Mouse (Mus musculus) kidney, adult 11 months (tissue): ENCODE data around the gene Mtch2.
A peak's percentile ranks its signal among the peaks of the same experiment; 100 is the strongest.
"Not testable (repeated sequence)": the region's sequence is repeated elsewhere in the genome, so short reads cannot be mapped to it uniquely, and the experiment has no call there.

Experiments used
- DNase-seq: peaks from one replicate; pipeline ENCODE4 v3.0.0; 2022

Gene Mtch2

DNA sequence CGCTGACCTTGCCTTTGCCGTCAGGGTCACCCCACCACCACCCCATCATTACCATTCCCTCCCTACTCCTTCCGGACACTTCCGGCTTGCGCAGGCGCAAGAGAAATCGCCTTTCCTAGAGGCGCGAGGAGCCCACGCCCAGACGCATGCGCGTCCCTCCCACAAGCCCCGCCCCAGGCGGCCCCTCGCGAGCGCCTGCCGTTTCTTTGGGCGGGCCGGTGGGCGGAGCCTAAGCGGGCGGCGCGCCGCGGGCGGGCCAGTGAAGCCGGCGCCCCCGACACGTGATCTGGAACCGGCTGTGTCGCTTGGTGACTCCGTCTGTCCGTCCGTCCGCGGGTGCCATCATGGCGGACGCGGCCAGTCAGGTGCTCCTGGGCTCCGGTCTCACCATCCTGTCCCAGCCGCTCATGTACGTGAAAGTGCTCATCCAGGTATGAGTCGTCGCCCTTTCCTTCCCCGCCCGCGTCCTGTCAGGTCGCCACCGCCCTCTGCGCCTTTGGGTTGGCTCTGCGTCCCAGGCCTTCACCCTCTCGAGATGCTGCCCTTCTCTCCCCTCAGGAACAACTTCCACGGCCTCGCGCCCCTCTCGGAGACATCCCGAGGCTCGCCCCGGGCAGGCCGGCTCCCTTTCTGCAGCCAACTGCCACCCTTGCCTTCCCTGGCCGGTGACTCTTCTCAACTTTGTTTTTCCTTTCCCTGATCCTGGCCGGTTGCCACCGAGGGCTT, at the start of gene Mtch2:
TSS of gene Mtch2 (plus strand) at position 201 of the 726 bp plus-strand sequence.
- peak; percentile 97 for DNase-seq

DNA sequence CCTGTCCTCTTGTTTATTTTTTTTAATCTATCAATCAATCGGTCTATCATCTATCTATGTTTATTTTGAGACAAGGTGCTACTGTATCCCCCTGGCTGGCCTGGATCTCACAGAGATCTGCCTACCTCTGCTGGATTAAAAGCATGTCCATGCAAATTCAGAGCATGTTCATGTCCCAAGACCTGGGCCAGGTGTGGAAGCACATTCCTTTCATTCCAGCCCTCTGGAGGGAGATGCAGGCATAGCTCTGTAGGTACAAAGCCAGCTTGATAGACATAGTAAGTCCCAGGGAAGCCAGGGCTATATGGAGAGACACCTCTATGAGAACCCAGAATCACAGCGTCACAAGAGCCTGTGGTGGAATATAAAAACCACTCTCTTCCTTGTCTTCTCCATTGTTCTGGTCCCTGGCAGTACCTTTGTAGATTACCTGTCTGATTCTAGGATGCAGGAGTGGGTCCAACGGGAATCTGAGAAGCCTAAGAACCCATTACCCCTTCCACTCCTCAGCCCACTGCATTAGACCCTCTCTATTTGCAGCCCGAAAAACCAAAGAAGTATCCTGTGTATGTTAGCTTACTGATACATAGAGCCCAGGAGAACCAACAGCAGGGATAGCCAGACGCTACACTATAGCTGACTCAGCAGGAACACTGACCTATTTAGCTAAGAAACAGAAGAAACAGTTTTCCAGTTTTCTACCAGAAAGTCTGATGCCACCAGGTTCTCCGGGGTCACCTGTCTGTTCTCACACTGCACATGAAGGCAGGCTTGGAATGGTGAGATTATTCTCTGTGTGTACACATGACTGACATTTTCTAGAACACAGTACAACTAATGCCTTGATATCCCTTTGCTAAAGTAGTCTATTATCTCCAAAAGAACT, 38.5 kb upstream of the Mtch2 start:
- DNase-seq: peak; percentile 11

- no peak for DNase-seq
Measured at GRCm38 (mm10) chr2:90810751-90811150, 36.2 kb upstream of the Mtch2 start.

DNA sequence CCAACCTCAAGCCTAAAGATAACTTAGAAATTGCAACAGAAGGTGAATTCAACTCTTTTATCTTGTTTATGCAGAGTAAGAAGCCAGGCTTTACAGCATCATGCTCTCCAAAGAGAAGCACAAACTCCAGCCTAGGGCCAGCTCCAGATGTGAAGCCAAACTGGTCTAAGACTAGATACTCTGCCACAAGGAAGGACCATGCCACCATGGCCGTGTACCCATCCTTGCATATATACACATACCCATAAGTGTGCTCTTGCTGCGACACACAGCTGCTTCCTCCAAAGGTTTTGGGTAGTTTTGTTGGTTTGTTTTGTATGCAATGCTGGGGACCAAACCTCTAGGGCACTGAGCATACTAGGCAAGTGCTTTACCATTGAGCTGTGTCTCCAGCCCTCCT, 31.7 kb upstream of the Mtch2 start:
- no peak for DNase-seq

GRCm38 (mm10) chr2:90816144-90816543, 30.8 kb upstream of the Mtch2 start:
- DNase-seq: no peak

DNA sequence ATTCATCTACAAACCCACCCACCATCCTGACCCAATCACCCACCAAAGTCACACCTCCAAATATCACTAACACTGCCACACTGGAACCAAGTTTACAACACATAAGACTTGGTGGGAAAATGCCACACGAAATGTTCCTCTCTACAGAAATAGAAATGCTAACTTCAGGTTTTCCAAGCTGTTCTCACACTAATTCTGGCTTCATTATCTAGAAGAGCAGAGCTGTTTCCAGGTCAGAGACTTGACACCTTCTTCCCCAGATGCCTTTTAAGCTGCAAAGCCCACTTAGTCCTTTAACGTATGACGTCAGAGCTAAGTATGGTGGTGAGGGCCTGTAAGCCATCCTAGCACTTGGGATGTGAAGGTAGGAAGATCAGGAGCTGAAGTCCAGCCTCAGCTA, 28.2 kb upstream of the Mtch2 start:
- no peak for DNase-seq

DNA sequence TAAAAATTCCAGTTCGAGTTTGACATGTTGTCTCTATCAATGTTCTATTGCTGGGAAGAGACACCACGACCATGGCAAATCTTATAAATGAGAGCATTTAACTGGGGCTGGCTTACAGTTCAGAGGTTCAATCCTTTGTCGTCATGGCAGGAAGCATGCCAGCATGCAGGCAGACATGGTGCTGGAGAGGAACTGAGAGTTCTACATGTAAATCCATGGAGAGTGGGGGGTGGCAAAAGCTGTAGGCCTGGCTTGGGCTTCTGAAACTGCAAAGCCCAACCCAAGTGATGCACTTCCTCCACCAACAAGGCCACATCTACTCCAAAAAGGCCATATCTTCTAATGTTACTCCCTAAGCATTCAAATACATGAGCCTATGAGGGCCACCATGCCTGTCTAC, 26.1 kb upstream of the Mtch2 start:
- DNase-seq: no peak

DNA sequence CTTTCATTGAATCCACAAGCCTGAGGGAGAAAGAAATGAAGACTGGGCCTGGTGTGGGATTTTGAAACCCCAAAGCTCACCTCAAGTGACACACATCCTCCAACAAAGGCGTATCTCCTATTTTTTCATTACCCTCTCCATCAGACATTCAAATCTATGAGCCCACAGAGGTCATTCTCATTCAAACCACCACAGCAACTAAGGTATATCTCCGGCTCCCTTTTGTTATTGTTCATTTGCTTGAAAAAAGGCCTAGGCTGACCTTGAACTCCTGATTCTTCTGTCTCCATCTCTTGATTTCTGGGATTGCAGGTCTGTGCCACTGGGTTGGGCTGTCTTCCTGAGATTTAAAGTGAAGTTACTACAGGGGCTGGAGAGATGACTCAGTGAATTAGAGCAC, 24.0 kb upstream of the Mtch2 start:
- no peak for DNase-seq

- no peak for DNase-seq
Measured at GRCm38 (mm10) chr2:90823781-90824180, 23.2 kb upstream of the Mtch2 start.

- not testable (repeated sequence) for DNase-seq
Measured at GRCm38 (mm10) chr2:90824528-90824927, 22.4 kb upstream of the Mtch2 start.

DNA sequence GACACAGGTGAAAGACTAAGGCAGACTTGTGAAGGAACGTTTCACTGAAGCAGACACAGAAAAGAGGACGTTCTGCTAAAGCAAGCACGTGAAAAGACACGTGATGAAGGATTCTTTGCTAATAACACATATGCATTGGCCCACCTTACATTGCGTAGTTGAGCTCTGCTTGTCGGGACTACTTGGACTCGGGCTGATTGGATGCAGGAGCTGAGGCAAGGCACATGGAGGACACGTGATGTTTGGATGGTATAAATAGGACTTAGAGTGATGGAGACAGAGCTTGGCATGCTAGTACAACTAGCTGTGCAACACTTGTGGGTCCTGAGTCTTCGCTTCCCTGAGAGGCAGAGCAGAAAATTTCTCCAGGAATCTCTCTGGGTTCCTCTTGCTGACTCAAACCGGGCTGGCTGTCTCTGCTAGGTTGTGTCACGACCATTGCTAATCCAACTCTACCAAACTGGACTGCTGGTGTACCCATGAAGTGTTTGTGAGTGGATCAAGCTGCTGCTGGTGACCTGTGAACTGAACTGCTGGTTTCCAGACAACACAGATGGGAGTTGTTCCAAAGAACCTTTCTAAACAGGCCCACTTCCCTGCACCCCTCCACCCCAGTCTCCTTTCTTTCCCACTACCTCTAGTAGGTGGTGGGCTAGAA, 21.3 kb upstream of the Mtch2 start:
- no peak for DNase-seq

- DNase-seq: no peak
Measured at GRCm38 (mm10) chr2:90828739-90829138, 18.2 kb upstream of the Mtch2 start.

GRCm38 (mm10) chr2:90833502-90833901, 13.5 kb upstream of the Mtch2 start:
- DNase-seq: no peak

DNA sequence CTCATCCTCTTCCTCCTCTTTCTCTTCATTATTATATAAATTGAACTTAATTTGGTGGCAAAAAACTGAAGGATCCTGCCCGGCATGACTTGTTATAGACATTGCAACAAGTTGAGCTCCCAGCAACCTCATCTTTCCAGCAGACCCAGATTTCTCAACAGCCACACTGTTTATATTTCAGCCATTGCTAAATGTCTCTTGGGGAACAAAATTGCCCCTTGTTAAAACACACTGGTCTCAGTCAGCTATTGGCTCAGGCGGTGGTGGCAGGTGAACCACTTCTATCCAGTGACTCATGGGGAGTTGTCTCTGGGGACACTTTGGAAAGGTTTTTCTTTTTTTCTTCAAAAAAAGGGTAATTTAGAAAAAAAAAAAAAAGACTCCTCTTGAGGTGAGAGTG, 8.3 kb upstream of the Mtch2 start:
- DNase-seq: no peak

- no peak for DNase-seq
Measured at GRCm38 (mm10) chr2:90843666-90844065, 3.3 kb upstream of the Mtch2 start.

- no peak for DNase-seq
Measured at GRCm38 (mm10) chr2:90844262-90844661, 2.7 kb upstream of the Mtch2 start.

DNA sequence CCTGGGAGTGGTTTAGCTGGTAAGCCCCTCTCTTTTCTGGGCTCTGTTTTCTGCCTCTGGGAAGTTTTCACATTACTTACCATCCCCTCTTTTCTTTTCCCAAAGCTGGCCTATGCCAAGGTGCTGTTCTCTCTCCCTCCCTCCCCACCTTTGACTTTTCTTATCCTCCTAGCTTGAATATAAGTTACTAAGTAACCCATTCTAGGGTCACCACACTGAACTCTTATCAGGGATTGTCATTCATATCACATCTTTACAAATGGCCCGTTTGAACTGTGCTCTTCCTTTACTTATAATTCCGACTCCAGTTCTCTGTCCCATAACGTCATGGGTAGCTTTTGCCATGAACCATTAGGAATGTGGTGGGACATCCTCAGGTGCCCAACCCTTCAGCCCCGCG, 1.7 kb upstream of the Mtch2 start:
- no peak for DNase-seq

DNA sequence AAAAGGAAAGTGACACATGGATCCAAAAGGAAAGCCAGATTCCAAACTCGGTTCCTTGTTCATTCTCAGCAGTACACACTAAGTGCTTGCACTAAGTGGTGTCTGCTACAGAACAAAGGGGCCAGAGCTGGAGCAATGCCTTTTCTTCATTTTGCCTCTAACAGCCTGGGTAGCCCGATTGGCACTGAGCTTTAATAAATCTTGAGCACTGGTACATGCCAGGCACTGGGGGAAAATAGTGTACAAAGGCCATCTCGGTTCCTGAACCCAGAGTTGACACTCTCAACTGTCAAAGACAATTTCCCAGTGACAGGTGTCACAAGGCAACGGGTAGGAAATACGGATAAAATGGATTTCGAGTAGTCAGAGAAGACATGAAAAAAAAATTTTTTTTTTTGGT, 784 bp upstream of the Mtch2 start:
- DNase-seq: peak; percentile 37

GRCm38 (mm10) chr2:90846597-90846954, 379 bp upstream of the Mtch2 start:
- DNase-seq: no peak

DNA sequence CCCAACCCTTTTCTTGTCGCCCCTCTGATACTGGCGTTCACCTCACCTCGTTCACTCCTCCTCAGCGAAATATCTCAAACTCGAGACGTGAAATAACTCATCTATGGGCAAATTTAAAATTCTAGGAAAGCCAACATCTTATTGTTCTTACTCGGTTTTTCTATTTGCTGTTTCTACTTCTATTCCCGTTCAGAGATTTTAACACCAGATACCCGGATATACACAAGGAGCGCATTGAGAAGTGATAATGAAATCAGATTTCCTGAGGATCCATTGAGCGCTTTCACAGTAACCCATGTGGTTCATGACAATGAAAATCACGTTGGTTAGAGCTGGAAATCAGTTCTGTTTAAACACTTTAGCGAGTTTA, 711 bp downstream of the Mtch2 start:
- no peak for DNase-seq

- no peak for DNase-seq
Measured at GRCm38 (mm10) chr2:90848331-90848730, 1.4 kb downstream of the Mtch2 start.

DNA sequence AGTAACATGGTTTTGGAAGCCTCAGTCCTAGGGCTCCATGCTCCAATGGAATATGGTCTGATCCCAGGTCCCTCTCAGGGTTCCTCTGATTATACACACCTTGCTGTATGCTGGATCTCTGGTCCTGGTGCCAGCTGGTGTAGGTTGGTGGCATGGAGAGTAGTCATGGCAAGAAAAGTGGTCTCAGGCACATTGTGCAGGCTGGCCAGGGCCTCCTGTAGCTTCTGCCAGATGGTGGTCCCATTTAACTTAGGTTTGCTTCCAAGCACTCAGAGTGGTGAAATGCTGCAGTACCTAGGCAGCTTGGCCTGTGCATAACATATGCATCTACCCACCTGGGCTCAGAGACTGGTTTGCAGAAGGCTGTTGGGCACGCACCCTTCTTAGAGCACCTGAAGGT, 3.4 kb downstream of the Mtch2 start:
- no peak for DNase-seq

GRCm38 (mm10) chr2:90861486-90861885, 14.5 kb downstream of the Mtch2 start:
- no peak for DNase-seq

DNA sequence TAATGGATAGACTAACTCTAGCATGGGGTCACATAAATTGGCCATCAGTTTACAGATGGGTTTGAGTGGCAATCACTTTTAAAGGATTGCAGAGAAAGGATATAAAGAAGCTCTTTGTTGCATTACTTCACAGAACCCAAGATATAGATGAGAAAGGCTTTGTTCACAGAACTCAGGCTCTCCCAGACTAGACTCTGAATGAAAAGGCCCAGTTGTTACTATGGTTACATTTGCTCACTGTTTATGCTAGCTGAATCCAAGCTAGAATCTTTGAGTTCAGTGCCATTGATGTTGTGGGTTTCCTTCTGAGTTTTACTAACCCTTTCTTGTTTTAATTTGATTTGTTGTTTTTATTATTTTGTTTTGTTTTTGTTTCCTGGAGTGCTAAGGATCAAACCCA, 17.2 kb downstream of the Mtch2 start:
- DNase-seq: no peak
